Mouse (Mus musculus) ZHBTc4 (cell line): ENCODE measurements around the gene Rita1.
A peak's percentile ranks its signal among the peaks of the same experiment; 100 is the strongest.

Experiments used
- DNase-seq: peaks from one replicate; pipeline ENCODE4 v3.0.0-alpha.2; 2011; ENCODE audit warnings: low read depth, low spot score

Rita1 gene

DNA sequence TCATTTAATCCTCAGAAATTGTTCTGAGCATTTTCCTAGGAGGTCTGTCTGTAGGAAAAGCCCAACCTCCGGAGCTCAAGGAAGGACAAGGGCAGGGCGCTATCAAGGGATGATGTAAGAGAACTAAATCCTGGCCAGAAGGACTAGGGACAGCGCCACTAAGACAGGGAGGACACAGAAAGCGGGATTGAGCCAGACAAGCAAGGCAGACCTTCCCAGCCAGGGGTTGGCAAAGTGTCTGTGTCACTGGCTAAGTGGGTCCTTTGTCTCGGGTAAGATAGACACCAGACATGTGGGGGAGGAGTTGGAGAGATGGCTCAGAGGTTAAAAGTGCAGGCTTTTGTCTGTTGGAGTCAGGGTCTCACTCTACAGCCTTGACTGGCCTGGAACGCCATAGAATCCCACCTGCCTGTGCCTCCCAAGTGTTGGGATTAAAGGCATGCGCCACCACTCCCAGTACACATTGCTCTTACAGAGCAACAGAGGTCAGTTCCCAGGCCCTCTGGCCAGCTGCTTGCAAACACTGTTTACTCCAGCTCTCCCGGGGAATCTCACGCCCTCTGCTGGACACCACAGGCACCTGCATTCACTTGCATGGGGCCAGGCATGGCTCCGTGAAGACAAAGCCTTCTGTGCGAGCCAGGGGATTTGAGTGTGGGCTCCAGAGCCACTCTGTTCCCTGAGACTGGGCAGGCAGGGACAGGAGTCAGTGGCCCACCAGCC is 11.3 kb downstream of the Rita1 start:
- peak; percentile 83 for DNase-seq

DNA sequence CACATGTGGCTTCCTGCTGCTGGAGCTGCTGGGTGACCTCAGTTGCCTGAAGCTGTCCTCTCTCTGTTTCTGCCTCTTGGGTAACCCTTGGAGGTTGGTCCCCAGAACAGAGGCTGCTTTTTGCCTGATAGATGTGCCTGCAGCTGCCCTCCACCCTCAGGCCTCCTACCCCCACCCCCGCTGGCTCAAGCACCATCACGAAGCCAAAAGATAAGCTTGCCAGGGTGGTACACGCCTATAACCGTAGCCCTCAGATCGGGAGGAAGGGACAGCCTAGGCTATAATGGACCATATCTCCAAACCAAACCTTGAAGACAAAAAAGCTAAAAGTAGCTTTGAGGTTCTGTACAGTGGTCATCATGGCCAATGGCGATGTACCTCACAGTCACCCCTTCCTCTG is 12.8 kb downstream of the Rita1 start:
- DNase-seq = no peak

DNA sequence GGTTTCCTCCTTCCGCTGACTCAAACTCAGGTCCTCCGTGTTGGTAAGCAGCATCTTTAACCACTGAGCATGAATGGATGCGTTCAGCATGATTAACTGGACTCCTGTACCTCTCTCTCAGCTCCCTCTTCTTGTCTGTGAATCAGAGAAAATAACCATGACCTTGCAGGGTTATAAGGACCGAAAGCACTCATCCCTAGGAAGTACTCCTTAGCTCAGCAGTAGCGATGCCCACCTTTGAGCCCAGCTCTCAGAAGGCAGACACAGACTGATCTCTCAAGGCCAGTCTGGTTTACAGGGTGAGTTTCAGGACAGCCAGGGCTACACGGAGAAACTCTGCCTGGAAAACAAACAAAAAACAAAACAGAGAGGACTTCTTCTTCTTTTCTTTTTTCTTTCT is 17.9 kb downstream of the Rita1 start:
- no peak for DNase-seq

DNA sequence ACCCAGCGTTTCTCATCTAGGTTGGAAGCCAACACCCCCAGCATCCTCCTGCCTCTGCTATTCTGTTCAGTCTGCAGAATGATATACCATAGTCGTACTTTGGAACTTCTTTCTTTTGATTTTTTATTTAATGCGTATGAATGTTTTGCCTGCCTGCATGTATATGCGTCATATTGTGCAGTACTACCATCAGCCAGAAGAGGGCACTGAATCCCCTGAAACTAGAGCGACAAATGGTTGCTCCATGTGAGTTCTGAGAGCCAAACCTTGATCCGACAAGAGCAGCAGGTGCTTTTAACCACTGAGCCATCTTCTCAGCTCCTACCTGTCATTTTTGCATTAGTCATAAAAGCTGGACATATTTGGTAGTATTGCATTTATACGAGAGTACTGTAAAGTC is 20.2 kb downstream of the Rita1 start:
- peak; percentile 84 for DNase-seq

DNA sequence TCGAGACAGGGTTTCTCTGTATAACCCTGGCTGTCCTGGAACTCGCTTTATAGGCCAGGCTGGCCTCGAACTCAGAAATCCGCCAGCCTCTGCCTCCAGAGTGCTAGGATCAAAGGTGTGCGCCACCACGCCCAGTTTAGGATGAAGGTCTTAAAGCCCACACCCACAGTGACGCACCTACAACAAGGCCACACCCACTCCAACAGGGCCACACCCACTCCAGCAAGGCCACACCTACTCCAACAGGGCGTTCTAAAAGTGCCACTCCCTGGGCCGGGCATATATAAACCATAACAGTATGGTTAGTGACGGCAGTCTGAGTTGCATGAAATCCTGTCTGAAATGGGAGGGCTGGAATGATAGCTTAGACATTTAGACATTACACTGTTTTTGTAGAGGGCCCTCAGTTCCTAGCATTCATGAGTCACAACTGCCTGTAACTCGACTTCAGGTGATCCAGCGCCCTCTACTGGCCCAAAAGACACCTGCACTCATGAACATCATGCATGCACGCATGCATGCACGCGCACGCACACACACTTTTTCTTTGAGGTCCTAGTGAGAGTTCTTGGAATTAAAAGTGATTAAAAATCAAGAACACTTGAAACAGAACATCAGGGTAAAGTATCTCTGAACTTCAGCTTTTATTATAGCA is 21.9 kb downstream of the Rita1 start:
- DNase-seq = peak; percentile 93

DNA sequence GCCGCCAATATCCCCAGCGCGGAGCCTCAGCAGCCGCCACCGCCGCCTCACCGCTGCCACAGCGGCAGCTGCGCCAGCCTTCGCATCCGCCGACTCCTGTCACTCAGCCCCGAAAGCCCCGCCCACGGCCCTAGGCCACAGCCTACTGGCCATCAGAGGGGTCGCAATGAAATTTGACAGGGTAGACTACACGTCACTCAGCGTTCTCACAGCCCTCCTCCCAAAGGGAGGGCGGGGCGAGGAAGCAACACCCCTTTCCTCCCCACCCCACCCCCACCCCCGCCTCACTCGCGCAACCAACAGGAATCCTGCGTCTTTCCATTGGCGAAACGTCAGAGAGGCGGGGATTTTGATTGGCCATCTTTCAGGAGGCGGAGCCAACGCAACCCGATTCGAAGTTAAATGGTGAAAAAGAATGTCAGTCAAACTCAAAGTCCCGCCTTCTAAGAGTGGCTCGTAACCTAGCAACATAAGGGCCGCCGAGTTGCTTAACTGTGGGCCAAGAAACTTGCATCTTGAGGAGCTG is 23.8 kb downstream of the Rita1 start, which contains the start of the genes Tpcn1 and Iqcd:
Gene Tpcn1 (minus strand): TSS at position 105 of the 526 bp plus-strand sequence.
Gene Iqcd (plus strand): TSS at position 448 of the 526 bp plus-strand sequence.
- peak; percentile 99 for DNase-seq

DNA sequence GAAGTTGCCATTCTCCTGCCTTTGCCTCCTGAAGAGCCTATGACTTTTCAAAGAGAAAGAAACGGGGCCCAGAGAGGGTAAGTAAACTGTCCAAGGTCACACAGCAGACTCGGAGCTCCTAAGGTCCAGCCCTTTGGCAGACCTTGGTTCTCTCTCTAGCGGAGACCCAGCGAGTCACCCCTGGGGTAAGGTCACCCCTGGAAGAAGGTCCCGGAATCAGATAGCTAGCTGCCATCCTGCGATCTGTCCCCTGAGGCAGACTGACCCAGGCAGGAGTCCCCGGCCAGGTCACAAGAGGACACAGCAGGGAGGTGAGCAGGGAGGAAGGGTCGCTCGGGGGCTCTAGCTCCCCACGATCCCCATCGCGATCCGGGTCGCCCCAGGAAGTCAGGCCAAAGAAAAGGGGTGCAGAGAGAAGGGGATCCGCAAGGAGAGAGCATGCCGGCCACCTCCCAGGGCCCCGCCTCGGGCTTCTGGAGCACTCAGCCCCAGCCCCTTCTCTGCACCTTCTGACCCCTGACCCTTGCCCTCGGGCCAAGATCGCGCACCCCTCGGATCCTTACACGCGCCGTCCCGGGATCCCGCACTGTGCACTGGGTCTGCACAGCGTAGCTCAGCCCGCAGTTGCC is 24.3 kb downstream of the Rita1 start:
- DNase-seq = no peak

DNA sequence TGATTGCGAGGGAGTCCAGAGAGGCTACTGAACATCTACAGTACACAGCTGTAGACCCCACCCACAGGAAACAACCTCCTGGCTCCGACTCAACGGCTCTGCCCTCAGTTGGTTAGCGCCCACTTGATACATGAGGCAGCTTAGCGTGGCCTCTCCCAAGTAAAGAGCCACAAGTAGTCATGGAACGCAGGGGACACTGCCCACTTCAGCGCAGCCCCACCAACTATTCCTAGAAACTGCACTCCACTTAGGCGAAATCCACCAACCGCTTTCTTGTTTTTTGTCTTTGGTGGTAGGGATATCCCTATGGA is 24.8 kb downstream of the Rita1 start:
- no peak for DNase-seq

DNA sequence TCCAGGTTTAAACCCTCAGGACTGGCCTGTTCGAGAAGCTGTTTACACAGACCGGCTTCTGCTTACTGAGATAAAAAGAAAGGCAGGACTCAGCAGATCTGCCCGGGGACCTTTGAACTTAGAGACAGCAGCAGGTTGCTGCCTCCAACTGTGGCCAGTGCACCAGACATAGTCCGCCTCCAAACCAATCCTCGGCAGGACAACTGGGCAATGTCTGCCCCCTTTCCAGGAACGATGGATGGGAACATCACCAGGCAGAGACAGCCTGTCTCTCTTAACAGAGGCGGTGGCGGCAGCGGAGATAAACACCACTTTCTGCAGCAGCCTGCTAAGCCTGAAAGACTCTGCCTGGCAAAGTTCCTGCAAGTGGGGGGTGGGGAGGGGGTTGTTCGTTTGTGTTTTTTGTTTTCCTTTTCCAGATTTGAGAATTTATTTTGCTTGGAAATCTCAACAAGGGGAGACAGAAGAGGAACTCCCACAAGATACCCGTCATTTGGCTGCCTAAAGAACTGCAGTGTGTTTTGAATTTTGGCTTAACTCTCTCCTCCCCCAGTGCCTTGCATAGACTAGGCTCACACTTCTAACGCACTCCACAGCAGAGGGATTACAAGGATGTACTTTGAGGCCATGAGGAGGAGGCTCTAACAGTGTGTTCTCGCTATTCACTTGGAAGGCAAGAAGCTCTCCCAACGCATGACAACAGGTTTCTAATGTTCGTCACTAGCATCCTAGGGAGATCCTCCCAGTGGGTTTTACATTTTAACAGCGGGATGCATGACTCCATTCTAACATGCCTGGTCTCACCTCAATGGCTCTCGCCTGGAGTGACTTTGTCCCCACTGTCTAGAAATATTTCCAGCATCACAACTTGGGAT is 25.4 kb downstream of the Rita1 start:
- DNase-seq = peak; percentile 40

DNA sequence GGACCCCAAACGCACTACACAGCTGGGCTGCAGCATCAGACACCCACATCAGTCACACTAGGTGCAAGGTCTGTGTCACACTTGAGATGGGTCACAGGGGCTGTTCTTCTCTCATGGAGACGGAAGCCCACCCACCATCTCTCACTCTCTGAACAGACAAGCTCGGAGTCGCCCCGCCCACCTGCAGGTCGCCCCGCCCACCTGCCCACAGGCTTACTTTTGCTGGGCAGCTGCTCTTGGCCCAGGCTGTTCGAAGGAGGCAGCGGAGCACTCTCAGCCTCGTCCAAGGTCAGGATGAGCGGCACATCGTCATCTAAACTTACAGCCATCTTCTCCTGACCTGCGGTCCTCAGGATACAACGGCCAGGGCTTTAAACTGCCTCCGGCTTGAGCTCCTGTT is 27.4 kb downstream of the Rita1 start:
- DNase-seq = peak; percentile 61

DNA sequence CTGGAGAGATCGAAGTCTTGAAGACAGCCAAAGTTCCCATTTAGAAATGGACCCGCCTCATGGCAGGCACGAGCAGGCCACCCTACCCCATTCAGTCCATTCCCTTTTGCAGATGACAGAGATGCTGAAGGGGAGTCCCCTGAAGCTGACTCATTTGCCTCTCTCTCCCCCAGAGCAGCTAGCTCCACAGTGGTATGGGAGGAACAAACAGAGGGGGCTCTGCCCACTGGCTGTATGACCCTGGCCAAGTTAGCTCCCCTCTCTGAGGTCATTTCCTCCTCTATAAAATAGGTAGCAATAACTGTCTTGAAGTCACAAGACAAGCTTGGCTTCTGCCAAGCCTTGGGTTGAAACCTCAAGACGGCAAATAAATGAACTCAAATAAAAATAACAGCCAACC is 28.9 kb downstream of the Rita1 start:
- DNase-seq = no peak

DNA sequence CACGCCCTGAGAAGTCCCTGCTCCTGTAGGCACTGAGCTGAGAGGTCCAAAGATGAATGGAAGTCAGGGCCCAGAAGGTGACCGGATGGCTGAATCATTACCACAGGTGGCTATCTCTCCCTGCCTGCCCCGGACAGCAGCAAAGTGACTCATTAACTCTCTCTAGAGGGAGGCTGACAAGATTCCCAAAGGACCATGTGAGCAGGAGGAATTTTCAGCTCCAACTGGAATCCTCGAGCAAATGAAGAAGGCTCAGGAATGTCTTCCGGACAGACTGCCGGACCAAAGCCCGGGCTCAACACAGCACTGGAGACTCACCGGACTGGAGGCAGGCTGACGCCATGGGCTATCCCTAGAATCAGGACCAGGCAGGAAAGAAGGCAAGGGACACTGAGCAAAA is 30.4 kb downstream of the Rita1 start:
- DNase-seq = no peak

DNA sequence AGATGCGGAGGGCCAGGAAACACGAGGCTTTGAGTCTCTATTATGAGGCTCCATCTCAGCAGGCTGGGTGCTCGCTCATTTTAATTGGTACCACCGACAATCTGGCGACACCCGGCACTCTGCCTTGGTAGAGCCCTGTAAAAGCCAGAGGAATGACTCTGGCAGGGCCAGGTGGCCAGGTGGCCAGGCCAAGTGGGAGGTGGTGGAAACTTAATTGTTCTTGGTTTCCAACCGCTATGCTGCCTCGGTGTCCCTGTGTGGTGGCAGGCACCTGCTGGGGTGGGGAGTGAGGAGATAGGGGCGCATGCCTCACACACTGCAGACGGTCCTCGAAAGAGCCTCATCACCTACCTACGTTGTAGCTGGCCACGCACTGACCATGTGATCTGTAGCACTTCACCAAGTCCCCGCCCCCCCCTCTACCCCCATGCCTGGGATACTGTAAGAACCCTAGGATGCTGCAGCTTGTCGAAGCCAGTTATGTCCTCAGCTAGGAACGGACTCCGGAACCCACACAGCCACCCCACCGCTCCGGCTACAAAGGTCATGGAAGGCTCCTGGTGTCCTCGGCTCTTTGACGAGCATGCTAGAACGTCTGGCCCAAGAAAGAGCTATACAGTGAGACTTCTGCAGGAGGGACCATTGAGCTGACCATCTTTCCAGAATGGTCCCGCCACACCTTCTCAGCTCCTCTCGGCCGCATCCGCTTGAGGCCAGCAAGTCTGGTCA is 32.3 kb downstream of the Rita1 start:
- no peak for DNase-seq

DNA sequence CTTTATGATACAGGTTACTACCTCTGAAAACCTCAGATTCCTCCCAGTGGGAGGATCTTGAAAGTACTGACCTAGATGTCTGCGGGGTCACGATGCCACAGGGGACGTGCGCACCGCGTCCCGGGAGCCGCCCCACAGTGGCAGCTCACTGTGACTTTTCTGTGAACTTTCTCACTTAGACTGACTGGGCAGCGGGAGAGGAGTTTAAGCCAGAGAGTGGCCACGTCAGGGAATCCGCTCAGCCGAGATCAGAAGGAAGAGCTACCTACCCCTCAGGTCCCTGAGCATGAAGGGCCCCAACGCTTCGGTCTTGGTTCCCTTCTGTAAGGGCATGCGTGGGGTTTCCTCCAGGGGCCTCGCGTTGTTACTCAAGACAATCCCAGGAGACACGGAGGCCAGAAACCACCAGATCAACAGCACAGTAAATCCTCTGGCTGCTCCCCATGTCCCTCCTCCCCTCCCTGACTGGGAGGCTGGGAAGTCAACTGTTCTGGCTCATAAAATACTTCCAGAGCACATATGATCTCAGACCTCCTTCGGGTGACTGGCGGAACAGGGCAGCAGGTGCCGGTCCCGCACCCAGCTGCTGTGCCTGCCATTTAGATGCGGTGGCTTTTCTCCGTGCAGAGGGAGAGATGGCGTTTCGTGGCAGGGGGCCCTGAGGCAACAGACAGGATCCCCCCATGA is 33.0 kb downstream of the Rita1 start:
- peak; percentile 36 for DNase-seq

DNA sequence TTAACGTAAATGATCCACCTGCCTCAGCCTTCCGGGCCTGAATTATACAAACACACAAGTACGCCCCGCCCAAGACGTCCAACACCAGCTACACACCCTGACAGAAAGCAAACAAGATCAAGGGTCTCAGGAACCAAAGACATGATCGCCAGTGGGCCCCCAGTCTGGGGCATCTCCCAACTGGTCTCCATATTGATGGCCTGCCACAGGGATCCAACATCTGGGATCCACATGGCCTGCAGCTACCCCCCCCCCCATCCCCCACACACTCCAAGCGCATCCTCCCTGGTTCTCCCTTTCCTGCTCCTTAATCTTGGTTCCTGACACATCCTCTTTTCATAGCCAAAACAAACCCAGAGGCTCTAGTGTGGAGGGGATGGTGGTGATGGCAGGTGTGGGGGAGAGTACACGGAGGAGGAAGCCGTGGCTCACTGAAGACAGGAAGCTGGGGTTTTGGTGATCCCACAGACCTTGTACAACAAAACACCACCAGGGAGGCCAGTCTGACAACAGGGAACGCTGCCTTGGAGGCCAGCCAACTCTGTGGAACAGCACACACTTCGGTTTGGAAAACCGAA is 33.8 kb downstream of the Rita1 start:
- DNase-seq = no peak

DNA sequence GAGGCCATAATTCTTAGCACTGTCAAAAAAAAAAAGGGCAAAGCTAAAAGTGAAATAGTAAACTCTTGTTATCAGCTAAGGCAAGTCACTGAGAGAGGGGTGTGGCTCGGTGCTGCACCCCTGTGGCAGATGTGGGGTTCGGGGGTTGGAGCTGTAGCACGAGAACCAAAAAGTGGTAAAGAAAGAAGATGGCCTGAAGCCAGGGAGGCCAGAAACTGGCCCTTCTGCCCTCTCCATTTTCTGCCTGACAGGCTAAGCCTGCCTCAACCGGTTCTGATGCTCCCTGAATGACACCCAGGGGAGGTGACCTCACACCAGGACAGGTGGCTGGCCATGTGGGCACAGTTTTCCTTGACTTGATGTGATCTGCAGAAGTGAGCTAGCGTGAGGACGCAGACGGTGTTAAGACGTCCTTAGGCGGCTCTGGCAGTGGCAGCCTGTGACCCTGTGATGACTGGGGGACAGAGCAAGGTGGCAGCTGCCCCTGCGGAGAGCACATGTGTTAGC is 34.4 kb downstream of the Rita1 start:
- DNase-seq = no peak

DNA sequence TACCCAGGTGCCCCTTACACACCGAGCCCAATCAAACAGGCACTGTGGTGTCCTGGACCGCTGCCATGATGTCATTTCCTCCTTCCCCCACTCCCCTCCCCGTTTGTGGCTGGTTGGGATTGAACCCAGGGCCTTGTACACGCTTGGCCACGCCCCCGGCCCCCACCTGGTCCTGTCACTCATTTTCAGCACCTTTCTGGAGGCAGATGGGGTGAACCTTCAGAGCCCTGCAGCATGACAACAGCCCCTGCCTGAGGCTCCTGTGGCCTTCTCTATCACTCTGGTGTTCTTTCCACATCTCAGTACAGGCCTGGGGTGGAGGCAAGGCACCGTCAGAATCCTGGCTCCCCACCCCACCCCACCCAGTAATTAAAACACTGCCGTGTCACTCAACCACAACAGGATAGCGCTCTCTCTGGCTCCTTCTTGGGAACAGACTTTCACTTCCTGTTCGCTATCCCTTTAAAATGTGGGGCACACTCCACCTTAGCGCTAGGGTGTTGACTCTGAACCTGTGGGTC is 35.5 kb downstream of the Rita1 start:
- peak; percentile 36 for DNase-seq

DNA sequence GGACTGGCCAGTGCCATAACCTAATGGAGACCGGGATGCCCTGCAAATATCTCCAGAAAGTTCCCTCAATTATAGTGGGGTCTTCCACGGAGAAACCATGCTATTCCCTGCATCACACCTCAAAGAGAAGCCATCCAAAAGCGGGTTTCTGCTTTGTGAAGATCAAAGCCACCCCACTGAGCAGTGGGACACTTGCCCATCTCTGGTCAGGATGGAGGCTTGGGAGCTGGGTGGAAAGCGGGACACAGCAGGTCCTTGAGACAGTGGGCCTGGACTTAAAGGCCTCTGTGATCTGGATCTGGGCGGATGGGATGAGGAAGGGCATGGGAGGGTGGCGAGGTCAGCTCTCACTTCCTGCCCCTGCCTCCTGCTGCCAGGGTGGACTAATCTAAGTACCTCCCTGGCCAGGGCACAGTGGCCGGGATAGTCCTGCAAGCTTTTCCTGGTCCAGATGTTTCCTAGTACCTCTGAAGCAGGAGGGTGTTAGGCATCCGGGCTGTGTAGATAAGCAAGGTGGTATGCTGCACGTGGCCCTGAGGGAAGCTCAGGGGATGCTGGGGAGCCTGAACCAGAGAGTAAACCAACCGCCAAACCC is 37.8 kb downstream of the Rita1 start:
- no peak for DNase-seq

DNA sequence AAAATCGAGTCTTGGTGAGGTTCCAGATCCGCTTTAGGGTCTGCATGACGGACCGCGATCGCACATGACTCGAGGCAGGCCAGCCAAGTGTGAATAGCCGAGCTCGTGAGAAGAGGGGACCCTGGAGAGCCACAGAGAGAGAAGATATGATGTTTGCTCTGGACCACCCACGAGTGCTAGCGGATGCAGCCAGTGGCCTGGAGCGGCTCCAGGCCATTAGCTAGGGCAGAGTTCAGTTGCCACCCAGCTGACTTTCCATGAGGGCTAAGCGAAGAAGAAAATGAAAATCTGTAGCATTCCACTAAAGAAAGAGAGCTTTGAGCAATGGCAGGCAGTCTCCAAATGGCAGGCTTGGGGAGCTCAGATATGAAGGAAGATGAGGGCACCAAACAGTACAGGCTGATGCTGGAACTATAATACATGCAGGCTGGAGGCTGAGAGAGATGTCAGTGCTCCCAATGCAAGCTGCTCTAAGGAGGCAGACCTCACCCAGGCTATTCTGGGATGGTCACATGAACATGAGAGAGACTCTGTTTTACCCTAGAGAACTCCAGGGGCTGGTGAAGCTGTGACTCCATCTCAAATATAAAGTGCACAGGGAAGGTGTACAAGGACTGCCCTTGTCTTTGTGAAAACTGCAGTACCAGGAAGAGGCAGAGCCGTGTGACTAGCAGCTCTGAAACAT is 41.2 kb downstream of the Rita1 start:
- DNase-seq = no peak
